Mouse (Mus musculus): Measurements from ENCODE around the gene Cd34.

The Cd34 gene

DNA sequence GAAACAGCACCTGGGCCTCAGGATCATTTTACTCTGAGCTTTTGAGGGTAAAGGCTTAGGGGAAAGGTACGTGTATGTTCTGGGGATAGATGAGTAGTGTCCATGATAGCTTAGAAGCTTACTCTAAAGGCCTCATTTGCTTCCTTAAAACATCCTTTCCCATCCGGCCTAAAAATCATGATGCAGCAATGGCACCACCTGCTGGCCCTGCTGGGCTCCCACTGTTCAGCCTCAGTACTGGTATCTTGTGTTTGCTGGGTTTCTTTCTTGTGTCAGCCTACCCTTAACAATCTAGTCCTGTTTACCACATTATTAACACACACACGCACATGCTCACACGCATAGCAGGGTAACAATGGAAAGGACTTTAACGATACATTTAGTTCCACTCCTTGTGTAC is 23.6 kb downstream of the Cd34 start:
- intact Hi-C loops (cut with DNase I), result loop anchor here (1.0 to 10.0 kb wide), 3 partner anchors 83 to 197 kb away; no protein-coding TSS in a partner anchor

GRCm38 (mm10) chr1:194962712-194963111 is 24.1 kb downstream of the Cd34 start:
- intact Hi-C loops (cut with DNase I), result loop anchor here (1.0 to 10.0 kb wide), 3 partner anchors 83 to 198 kb away; no protein-coding TSS in a partner anchor

DNA sequence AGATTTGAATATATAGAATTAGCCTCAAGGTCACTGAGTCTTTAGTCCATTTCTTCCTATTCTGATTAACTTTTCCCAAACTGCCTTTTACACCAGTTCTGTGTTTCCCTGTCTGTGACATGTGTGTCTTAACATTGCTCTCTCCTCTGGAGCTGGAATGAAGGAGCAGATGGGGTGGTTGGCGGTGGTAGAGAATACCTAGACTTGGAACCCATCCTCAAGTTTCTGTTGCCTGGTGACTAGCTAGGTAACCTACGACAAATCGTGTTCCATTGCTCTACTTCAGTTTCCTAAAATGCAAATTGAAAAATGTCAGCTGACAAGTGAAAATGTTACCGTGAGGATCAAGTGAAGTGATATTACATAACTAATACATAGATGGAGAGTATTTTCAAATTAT is 33.4 kb downstream of the Cd34 start:
- intact Hi-C loops (cut with DNase I), result loop anchor here (10.0 kb wide), 1 partner anchor 163 kb away; the partner anchor contains the start of gene Cr1l

- intact Hi-C loops (cut with DNase I), result loop anchor here (5.0 to 10.0 kb wide), 2 partner anchors 41 to 159 kb away; partner anchors contain the start of gene Cr1l
These were observed 37.5 kb downstream of the Cd34 start for GRCm38 (mm10) chr1:194976164-194976516.

- intact Hi-C loops (cut with DNase I), result loop anchor here (5.0 to 10.0 kb wide), 2 partner anchors 41 to 158 kb away; partner anchors contain the start of gene Cr1l
These were observed 38.1 kb downstream of the Cd34 start for GRCm38 (mm10) chr1:194976517-194977370.

DNA sequence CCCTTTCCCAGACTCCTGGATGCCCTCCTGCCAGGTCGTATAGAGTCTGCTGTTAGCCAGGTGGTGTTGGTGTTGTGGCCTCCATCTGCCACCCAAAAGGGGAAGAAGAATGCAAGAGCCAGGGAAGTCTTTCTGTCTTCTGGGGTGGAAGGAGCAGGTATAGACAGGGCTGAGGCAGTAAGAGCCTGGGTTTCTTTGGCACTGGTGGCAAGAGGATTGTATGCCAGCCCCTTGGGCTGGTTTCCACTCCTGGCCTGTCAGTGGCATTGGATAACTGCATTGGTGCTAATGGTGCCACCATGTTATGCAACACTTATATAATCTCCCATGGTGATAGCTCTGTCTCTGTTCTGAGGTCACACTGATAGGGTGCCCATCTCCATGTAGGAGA is 38.7 kb downstream of the Cd34 start:
- intact Hi-C loops (cut with DNase I), result loop anchor here (5.0 to 10.0 kb wide), 2 partner anchors 40 to 157 kb away; partner anchors contain the start of gene Cr1l

DNA sequence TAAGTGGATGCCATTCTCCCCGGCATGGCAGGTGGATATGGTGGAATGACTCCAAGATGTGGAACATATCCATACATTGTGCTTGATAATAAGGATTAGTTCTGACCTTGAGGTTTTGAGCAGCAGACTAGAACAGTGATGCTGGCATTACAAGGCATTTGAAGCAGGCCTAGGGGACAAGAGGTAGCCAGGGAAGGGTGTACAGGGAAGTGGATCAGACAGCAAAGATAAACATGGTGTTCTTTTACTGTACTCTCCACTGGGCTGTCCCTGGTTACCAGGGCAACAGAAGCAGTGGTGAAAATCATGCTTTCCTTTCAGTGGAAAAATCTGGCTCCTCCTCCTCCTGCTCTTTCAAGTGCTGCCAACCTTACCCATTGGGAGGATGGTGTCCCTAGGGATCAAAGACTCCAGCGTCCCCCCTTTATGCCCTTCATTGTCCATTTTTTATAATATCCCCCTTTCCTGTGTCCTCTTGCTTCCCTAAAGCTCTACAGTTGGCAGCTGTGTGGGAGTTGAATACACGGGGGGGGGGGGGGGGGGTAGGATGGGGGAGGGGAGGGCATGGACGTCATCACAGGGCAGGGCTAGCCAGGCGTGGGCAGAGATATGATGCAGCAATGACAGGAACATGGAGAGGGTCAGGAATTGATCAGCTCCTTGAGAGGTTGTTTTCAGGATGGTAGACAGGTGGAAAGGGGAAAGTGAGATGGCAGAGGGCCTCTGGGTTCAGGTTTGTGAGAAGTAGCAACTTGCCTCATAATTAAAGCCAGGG is 39.5 kb downstream of the Cd34 start:
- intact Hi-C loops (cut with DNase I), result loop anchor here (5.0 to 10.0 kb wide), 2 partner anchors 39 to 157 kb away; partner anchors contain the start of gene Cr1l

DNA sequence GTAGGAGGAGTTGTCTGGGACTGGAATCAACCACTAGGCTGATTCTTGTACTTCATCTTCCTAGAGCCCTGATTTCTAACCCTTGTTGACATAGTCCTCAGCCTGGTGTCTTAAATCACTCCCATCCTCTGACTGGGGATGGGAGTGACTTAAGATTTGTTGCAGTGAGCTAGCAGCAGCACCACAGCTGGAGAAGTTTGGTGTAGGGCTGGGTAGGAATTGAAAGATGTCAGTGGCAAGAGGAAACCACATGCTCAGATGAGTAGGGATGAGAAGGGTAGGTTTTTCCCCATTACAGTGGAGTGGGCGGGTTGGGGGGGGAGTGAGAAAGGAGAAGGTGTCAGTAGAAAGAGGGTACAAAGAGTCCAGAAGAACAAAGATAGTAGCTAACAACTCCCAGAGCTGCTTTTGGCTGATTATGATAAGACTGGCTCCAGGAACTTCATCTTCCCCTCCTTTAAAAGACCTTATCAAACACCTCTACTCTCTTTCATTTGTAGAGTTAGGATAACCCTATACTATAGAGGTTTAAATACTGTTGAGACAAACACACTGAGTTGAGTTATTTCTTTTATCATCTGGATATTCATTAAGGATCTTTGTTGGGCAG is 42.3 kb downstream of the Cd34 start:
- intact Hi-C loops (cut with DNase I), result no loop called here

DNA sequence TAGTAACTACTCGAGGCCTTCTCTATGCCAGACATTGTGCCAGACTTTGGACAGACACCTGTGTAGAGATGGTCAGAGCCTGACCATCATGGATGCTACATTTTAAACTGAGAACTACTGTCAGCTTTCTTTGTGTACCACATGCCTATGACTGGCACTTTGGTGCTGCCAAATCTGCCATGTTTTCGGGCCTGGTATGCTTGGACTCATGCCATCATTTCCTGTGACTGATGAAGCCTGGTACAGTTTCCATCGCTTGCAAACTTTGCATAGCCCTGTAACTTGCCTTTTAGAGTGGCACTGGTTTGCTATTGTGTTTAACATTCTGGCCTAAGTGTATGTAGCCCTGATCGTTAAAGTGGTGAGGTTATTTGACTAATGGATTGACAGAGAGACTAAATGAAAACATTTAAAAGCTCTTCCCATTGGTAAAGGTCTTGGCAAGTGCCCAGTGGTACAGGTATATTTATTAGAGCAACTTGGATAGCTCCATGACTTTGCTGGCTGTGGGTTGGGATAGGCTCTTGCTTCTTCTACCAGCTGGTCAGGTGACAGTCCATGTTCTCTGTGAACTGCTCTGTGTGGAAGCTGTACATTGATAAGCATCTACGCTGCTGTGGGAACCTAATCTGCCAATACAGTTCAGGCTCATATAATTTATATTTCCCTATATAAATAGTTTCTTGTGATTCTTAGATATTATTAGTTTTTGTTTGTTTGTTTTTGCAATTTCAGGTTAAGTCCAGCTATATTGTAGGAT is 44.5 kb downstream of the Cd34 start:
- intact Hi-C loops (cut with DNase I), result no loop called here

DNA sequence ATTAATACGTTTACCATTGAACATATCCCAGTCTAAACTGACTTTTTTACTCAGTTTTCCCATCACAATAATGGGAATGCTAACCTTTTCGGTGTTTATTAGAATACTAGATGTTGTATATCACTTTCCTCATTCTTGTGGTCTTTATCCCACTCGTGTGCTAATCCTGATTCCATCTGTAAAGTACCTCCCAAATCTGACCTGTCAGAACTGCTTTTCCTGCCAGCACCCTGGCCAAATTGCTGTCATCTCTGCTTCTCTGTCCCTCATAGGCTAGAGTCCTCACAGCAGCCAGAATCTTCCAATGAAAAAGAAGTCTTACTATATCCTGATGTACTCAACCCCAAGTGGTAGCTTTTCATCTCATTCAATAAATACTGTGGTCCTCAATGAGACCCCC is 46.3 kb downstream of the Cd34 start:
- intact Hi-C loops (cut with DNase I), result no loop called here

DNA sequence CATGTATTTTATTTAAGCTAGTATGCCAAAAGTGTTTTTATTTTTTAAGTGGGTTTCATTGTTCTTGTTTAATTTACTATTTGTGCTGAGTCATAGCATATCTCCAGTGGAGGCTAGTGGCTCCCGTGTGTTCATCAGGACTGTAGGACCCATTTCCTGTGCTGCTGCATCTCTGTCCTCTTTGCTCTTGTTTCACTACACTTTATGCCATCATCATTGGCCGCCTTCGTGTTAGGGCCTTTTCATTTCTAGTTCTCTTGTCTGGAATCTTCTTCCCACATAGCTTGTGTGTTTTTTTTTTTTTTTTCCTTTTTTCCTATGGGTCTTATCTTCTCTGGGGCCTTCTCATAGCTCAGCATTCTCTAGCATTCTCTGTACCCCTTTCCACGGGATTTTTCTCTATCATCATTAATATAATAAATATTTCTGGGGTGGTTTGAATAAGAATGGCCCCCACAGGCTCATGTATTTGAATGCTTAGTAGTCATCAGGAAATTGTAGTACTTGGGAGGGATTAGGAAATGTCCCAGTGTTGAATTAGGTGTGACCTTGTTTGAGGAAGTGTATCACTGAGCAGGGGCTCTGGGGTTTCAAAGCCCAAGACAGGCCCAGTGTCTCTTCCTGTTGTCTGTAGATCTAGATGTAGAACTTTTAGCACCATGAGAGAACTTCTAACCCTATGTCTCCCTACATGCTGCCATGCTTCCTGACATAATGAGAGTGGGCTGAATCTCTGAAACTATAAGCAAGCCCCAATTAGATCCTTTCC is 47.0 kb downstream of the Cd34 start:
- intact Hi-C loops (cut with DNase I), result no loop called here

DNA sequence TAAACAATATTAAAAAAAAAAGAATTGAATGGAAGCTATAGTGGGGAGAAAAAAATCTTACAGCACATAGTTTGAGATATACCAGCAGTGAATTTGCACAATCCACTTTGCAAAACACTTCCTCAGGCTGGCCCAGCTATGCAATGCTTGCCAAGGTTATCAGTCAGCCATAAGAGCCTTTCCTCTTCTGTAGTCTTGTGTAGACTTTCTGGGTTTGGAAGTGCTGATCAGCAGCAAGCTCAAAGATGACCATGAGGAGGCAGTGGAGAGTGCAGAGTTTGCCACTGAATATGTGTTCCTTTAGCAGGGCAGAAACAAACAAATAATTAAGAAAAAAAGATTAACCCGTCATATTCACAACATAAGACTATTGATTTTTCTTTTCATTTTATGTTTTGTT is 50.4 kb downstream of the Cd34 start:
- intact Hi-C loops (cut with DNase I), result no loop called here

DNA sequence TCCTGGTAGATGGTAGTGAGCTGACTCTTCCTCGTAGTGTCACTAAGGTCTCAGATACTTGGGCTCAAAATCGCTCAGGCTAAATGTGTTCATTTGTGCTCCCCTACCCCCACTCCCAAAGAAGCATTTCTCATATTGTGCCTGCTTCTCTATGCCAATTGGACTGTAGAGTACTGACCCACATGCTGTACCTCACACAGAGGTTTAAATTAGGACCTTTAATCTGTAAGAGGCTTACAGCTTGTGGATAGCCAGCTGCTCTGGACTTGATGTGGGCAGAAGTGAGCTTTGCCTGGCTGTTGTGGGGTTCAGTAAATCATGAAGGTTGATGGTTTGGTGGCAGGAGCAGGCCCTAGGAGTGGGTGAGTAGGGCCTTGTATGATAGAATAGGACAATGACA is 52.4 kb downstream of the Cd34 start:
- intact Hi-C loops (cut with DNase I), result no loop called here

DNA sequence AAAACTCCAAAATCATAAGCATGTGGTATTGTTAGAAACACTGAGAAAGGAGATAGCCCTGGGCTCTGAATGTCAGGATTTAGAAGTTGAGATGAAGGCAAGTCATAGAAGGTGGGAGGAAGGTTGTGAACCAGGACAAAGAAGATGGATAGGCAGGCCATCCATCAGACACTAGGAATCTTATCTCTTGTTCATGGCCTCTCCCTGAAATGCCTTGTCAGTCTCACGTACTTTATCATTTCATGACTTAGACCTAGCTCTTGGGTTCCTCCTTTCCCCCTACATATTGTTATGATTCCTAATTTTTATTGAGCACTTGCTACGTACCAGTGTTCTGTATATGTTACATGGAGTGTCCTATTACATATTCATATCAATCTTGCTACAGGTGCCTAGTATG is 53.0 kb downstream of the Cd34 start:
- intact Hi-C loops (cut with DNase I), result loop anchor here (2.0 kb wide), 1 partner anchor 21 kb away; no protein-coding TSS in a partner anchor

- intact Hi-C loops (cut with DNase I), result loop anchor here (2.0 kb wide), 1 partner anchor 20 kb away; no protein-coding TSS in a partner anchor
These were observed 54.1 kb downstream of the Cd34 start for GRCm38 (mm10) chr1:194992589-194993317.

DNA sequence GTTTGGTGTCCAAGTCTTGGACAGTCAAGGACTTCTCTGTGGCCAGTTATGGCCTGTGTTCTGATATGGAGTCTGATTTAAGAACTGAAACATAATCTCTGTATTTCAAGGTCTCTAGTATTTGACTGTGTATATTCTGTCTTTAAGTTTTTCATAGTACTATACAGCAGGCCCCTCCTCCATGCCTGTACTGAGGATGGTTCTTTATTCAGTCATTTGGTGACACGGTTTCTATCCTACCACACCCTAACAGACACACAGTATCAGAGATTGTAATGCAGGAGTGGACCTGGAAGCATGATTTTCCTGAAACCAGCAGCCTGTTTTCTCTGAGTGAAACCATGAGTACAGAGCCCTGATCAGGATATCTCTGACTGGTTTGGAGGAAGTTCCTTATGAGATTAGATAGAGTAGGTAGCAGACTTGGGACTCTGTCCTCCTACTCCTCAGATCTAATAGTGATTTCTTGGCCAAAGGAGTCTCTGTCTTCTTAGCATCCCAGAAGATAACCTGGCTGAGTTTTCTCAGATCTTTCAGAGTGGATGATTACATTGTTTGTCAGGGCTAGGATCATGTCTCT is 54.9 kb downstream of the Cd34 start:
- intact Hi-C loops (cut with DNase I), result loop anchor here (2.0 kb wide), 1 partner anchor 19 kb away; no protein-coding TSS in a partner anchor

DNA sequence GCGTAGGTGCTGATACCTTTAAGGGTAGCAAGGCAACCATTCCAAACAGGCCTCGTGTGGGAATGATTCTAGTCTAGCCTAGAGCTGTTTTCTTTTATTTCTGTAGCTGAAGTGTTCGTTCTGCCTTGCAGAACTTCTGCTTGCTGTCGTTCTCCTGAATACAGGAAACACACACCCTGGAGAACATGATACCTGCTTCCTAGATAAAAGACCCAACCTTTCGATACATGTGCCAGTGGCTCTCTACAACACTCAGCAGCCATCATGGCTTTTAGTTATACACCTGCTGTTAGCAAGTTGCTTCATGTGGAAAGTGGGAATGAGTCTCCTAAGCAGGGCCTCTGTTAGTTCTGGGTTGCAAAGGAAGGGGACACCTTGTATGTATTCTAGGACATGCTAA is 55.6 kb downstream of the Cd34 start:
- intact Hi-C loops (cut with DNase I), result no loop called here

DNA sequence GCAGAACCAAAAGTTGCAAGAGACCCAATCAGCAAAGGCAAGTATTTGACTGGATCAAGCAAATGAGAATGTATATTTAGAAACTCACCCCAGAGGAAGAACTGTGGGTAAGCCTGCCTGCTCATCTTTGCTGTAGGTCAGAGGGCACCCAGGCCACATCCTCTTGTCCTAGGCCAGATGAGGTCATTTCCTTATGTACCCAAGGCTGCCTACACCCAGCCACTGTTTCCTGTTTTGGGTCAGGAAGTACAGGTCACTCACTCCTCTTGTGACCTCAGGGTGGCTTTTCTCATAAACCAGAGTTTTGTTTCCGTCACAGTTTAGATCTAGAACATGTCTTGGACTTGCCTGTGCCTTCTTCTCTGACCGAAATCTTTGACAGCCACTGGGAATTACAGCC is 56.6 kb downstream of the Cd34 start:
- intact Hi-C loops (cut with DNase I), result no loop called here

GRCm38 (mm10) chr1:194998396-194998795 is 59.8 kb downstream of the Cd34 start:
- intact Hi-C loops (cut with DNase I), result no loop called here

All from adrenal gland (tissue).